Mouse (Mus musculus) spleen, adult 2 months (tissue): ENCODE results near the gene Dpy30. TPM values are rescaled to one million over a fixed set of nuclear protein-coding genes. Genes with fewer than 3 reads are reported as not detected.

Experiments
- DNase-seq, 2 experiments: peaks; one replicate each; pipeline versions ENCODE4 v3.0.0 to v3.0.0-alpha.2; 2012 to 2021; ENCODE audit warnings: low spot score in 2 of 2, low read depth in 1 of 2
- H3K27ac ChIP-seq: fragments of 200-500 bp; 2 replicates; pipeline ENCODE4 v1.5.1; 2012; ENCODE audit warnings: low read length, inconsistent platforms; ENCODE audit not compliant: insufficient read depth
- H3K27me3 ChIP-seq: fragments of 200-500 bp; 2 replicates; pipeline ENCODE4 v1.6.1; 2012; ENCODE audit warnings: mild to moderate bottlenecking, moderate library complexity, low read length, inconsistent platforms; ENCODE audit not compliant: control insufficient read depth, insufficient read depth
- H3K36me3 ChIP-seq: fragments of 200-500 bp; 2 replicates; pipeline ENCODE4 v1.6.1; 2012; ENCODE audit warnings: mild to moderate bottlenecking, low read length, inconsistent platforms; ENCODE audit not compliant: control insufficient read depth, insufficient read depth
- H3K4me1 ChIP-seq: fragments of 200-500 bp; 2 replicates; pipeline ENCODE4 v1.6.1; 2011; ENCODE audit warnings: inconsistent platforms; ENCODE audit not compliant: control insufficient read depth, insufficient read depth, insufficient read length
- H3K4me3 ChIP-seq: fragments of 200-500 bp; 2 replicates; pipeline ENCODE4 v1.5.1; 2011; ENCODE audit warnings: mild to moderate bottlenecking, inconsistent platforms; ENCODE audit not compliant: insufficient read depth, insufficient read length; ENCODE audit errors: extremely low read depth
- CTCF ChIP-seq: fragments of 200-500 bp; IDR thresholded peaks from 2 replicates; pipeline ENCODE4 v1.5.1; 2011; ENCODE audit warnings: mild to moderate bottlenecking, inconsistent platforms; ENCODE audit not compliant: insufficient read depth, insufficient read length, insufficient replicate concordance; ENCODE audit errors: extremely low read depth
- POLR2A ChIP-seq: fragments of 200-500 bp; IDR thresholded peaks from 2 replicates; pipeline ENCODE4 v1.6.1; 2011; ENCODE audit warnings: low read depth, low read length, inconsistent platforms
- WGBS: fragments of 180-500 bp; shearing (Covaris S2); methylation state at CpG from one replicate; pipeline ENCODE4 v1.1.7; 2018; 5-methylcytosine and 5-hydroxymethylcytosine counted together
- polyA plus RNA-seq: library from polyadenylated mRNA; depleted of rRNA; stranded (reverse); fragments of >200 nt; gene quantifications from 2 replicates; pipeline ENCODE4 v1.2.3, GENCODE M21; 2012

Gene Dpy30
- polyA plus RNA-seq, 1 experiment = 14.1 TPM

GRCm38 (mm10) chr17:74286140-74286730 is 37.5 kb downstream of the Dpy30 start:
- DNase-seq = no peak
- Histone ChIP-seq H3K27ac (no peak overlapping the region), H3K36me3 (no peaks in the 10 kb centered on the region), H3K4me3 (no peak overlapping the region), H3K4me1 (no peaks in the 10 kb centered on the region; the same call in 1 of the 2 replicates), H3K27me3 (no peaks in the 10 kb centered on the region)
- 74% methylated on average over 4 of the region's 4 CpGs for WGBS
- no peak for TF ChIP-seq POLR2A
- TF ChIP-seq CTCF = no peak

GRCm38 (mm10) chr17:74285730-74286129 is 38.0 kb downstream of the Dpy30 start:
- TF ChIP-seq POLR2A (no peak), CTCF (no peak)

GRCm38 (mm10) chr17:74284397-74285115 is 39.2 kb downstream of the Dpy30 start:
- Histone ChIP-seq H3K4me3 (no peak overlapping the region), H3K27me3 (no peaks in the 10 kb centered on the region), H3K4me1 (no peaks in the 10 kb centered on the region; the same call in 1 of the 2 replicates), H3K27ac (no peak overlapping the region), H3K36me3 (no peaks in the 10 kb centered on the region)
- TF ChIP-seq POLR2A = no peak
- no peak for TF ChIP-seq CTCF
- WGBS = 82% methylated on average over 2 of the region's 2 CpGs
- DNase-seq = no peak

More at GRCm38 (mm10) chr17:74285730-74286129, 38.0 kb downstream of the Dpy30 start:
- Histone ChIP-seq H3K27ac (no peak overlapping the region), H3K36me3 (no peaks in the 10 kb centered on the region), H3K4me3 (no peak overlapping the region), H3K4me1 (no peaks in the 10 kb centered on the region; the same call in 1 of the 2 replicates), H3K27me3 (no peaks in the 10 kb centered on the region)
- WGBS = 76% methylated on average over 2 of the region's 2 CpGs
- DNase-seq = no peak

DNA sequence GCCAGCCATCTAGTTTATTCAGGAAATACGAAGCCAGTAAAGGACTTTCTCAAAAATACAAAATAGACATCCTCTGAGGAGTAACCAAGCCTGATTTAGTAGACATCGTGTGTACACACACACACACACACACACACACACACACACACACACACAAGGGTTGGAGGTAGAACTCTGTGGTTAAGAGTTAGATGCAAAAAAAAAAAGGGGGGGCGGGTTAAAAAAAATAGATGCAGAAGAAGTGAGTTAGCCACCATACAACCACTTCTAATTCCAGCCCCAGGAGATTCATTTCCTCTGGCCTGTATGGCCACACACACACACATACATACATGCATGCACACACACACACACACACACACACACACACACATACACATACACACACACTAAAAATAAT is 41.7 kb downstream of the Dpy30 start:
- H3K27me3 ChIP-seq = no peaks in the 10 kb centered on the region
- 64% methylated on average over 3 of the region's 3 CpGs for WGBS
- TF ChIP-seq CTCF (no peak), POLR2A (no peak)

GRCm38 (mm10) chr17:74278966-74279869 is 44.5 kb downstream of the Dpy30 start:
- WGBS = 96% methylated on average over 8 of the region's 8 CpGs
- TF ChIP-seq POLR2A = no peak
- DNase-seq = no peak
- Histone ChIP-seq H3K4me1 (no peaks in the 10 kb centered on the region; the same call in 1 of the 2 replicates), H3K27ac (no peak overlapping the region), H3K36me3 (no peaks in the 10 kb centered on the region), H3K4me3 (no peak overlapping the region), H3K27me3 (no peaks in the 10 kb centered on the region)

More for the DNA sequence above, 41.7 kb downstream of the Dpy30 start:
- Histone ChIP-seq H3K36me3 (no peaks in the 10 kb centered on the region), H3K4me1 (no peaks in the 10 kb centered on the region; the same call in 1 of the 2 replicates), H3K27ac (no peak overlapping the region), H3K4me3 (no peak overlapping the region)
- DNase-seq = no peak

GRCm38 (mm10) chr17:74274471-74274870 is 49.3 kb downstream of the Dpy30 start:
- Histone ChIP-seq H3K36me3 (no peaks in the 10 kb centered on the region; the same call in 1 of the 2 replicates), H3K27ac (no peak overlapping the region), H3K4me3 (no peak overlapping the region), H3K4me1 (peaks cover 4% of the 10 kb centered on the region; the same call in 1 of the 2 replicates), H3K27me3 (no peaks in the 10 kb centered on the region)
- 47% methylated on average over 3 of the region's 3 CpGs for WGBS
- no peak for DNase-seq
- no peak for TF ChIP-seq POLR2A
- no peak for TF ChIP-seq CTCF
